Mouse (Mus musculus) lung, postnatal 0 days (tissue): ENCODE measurements at regions not wholly inside any gene's neighbourhood (a gene's known extent, or its start where the extent isn't known, plus 50 kb on each side); places are given as distances from the start of the nearest gene placed in this dataset.

ENCODE experiments used
- CTCF ChIP-seq: IDR thresholded peaks from 2 replicates; pipeline ENCODE4 v1.5.1; 2016; ENCODE audit warnings: antibody characterized with exemption, mild to moderate bottlenecking
- EP300 ChIP-seq: IDR thresholded peaks from 2 replicates; pipeline ENCODE4 v1.6.1; 2016; ENCODE audit warnings: antibody characterized with exemption, mild to moderate bottlenecking, control low read depth

- TF ChIP-seq EP300 (no peak), CTCF (no peak)
Measured at GRCm38 (mm10) chr2:30692561-30693205, 97.8 kb downstream of the Cstad start.
